Mouse (Mus musculus) C2C12 (cell line): ENCODE results near the gene Fam168a. TPM values are rescaled to one million over a fixed set of nuclear protein-coding genes. Genes with fewer than 3 reads are reported as not detected.
A peak's percentile ranks its signal among the peaks of the same experiment; 100 is the strongest.

ENCODE experiments used
- H3K27me3 ChIP-seq: one replicate; pipeline ENCODE4 v1.6.1; 2011; ENCODE audit not compliant: control insufficient read depth, insufficient read depth, insufficient read length
- H3K36me3 ChIP-seq: one replicate; pipeline ENCODE4 v1.6.1; 2011; ENCODE audit not compliant: control insufficient read depth, insufficient read depth
- H3K4me3 ChIP-seq: one replicate; pipeline ENCODE4 v1.5.1; 2011; ENCODE audit warnings: mild to moderate bottlenecking, control low read depth; ENCODE audit not compliant: poor library complexity, insufficient read depth, severe bottlenecking
- H3K79me2 ChIP-seq: one replicate; pipeline ENCODE4 v1.6.1; 2011; ENCODE audit not compliant: control insufficient read depth, insufficient read depth
- H3K79me3 ChIP-seq: one replicate; pipeline ENCODE4 v1.6.1; 2011; ENCODE audit warnings: low read depth, control low read depth
- H3ac ChIP-seq: one replicate; pipeline ENCODE3; 2011; ENCODE audit warnings: low read depth; ENCODE audit not compliant: control insufficient read depth, insufficient read length
- CEBPB ChIP-seq: IDR thresholded peaks from one replicate; pipeline ENCODE4 v1.6.1; 2011; ENCODE audit warnings: low read depth, mild to moderate bottlenecking, control low read depth, moderate library complexity
- CTCF ChIP-seq: IDR thresholded peaks from one replicate; pipeline ENCODE4 v1.5.1; 2011; ENCODE audit not compliant: control insufficient read depth, insufficient read depth, insufficient read length
- FOSL1 ChIP-seq: IDR thresholded peaks from one replicate; pipeline ENCODE4 v1.8.0; 2011; ENCODE audit warnings: mild to moderate bottlenecking, low read length; ENCODE audit not compliant: poor library complexity, insufficient read depth, severe bottlenecking
- MAX ChIP-seq: IDR thresholded peaks from one replicate; pipeline ENCODE4 v1.6.1; 2011; ENCODE audit warnings: mild to moderate bottlenecking, control low read depth
- MYOD1 ChIP-seq: IDR thresholded peaks from one replicate; pipeline ENCODE4 v1.6.1; 2011; ENCODE audit warnings: low read depth; ENCODE audit not compliant: control insufficient read depth, insufficient read length
- MYOG ChIP-seq: IDR thresholded peaks from one replicate; pipeline ENCODE4 v1.6.1; 2011; ENCODE audit not compliant: control insufficient read depth, insufficient read length; ENCODE audit errors: extremely low read depth
- USF1 ChIP-seq: IDR thresholded peaks from one replicate; pipeline ENCODE4 v1.6.1; 2011; ENCODE audit warnings: low read depth, mild to moderate bottlenecking, control low read depth, moderate library complexity
- polyA plus RNA-seq: library from polyadenylated mRNA; unstranded; fragments of >200 nt; fragmentation: generic; extraction: Trizol; gene quantifications from one replicate; pipeline ENCODE4 v1.2.1, GENCODE M21; 2012; ENCODE audit warnings: missing spikeins

The Fam168a gene
- polyA plus RNA-seq, 1 experiment, result 30.5 TPM

- no peak for TF ChIP-seq USF1
- no peak for TF ChIP-seq MAX
- peak; percentile 47 for TF ChIP-seq MYOD1
- no peak for TF ChIP-seq CTCF
- peak; percentile 75 for TF ChIP-seq FOSL1
- no peak for TF ChIP-seq CEBPB
- no peak for TF ChIP-seq MYOG
- Histone ChIP-seq H3K36me3 (peaks cover 7% of the 10 kb centered on the region), H3ac (no peak overlapping the region), H3K4me3 (no peak overlapping the region), H3K27me3 (no peaks in the 10 kb centered on the region), H3K79me2 (no peaks in the 10 kb centered on the region), H3K79me3 (no peaks in the 10 kb centered on the region)
These were observed 133.4 kb downstream of the Fam168a start for GRCm38 (mm10) chr7:100839632-100840402.

DNA sequence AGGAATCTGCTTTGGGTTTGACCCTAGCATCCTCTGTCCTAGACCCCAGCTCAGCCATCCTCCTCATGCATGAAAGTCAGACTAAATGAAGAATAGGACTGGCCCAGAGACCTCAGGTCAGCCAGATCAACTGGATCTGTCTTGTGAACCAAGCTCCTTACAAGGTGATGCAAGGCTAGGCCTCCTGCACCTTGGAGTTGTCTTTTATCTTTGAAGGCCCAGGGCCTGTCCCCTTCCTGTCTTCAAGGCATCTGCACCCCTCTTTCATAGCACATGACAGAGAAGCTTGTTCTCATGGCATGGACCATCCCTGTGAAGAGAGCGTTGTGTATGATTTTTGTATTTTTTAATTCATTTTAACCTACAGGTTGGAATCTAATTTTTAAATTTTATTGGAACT is 134.5 kb downstream of the Fam168a start:
- H3K79me3 ChIP-seq, result no peaks in the 10 kb centered on the region
- no peaks in the 10 kb centered on the region for H3K27me3 ChIP-seq
- H3ac ChIP-seq, result no peak overlapping the region
- H3K79me2 ChIP-seq, result no peaks in the 10 kb centered on the region
- peaks cover 7% of the 10 kb centered on the region for H3K36me3 ChIP-seq
- no peak for TF ChIP-seq CEBPB
- no peak for TF ChIP-seq MYOD1
- TF ChIP-seq MAX, result no peak
- no peak overlapping the region for H3K4me3 ChIP-seq

DNA sequence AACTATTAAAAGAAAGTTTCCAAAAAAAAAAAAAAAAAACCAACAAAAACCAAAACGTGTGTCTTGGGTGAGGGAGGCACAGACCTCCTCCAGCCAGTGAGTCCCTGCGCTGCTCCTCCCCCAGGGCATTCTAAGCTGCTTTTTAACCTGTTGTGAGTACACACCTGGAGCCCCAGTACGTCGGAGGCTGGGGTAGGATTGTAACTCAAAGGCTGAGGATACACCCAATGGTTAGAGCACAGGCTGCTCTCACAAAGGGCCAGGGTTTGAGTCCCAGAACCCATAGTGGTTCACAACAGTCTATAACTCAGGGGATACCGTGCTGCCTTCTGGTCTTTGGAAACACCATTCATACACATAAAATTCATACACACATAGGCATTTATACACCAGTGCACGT is 135.2 kb downstream of the Fam168a start:
- H3K79me3 ChIP-seq, result no peaks in the 10 kb centered on the region
- H3K36me3 ChIP-seq, result peaks cover 4% of the 10 kb centered on the region
- TF ChIP-seq FOSL1, result no peak
- TF ChIP-seq MYOD1, result no peak
- TF ChIP-seq MYOG, result no peak
- no peak for TF ChIP-seq USF1
- no peak for TF ChIP-seq CEBPB
- TF ChIP-seq CTCF, result no peak
- TF ChIP-seq MAX, result no peak
- H3K4me3 ChIP-seq, result no peak overlapping the region
- no peaks in the 10 kb centered on the region for H3K79me2 ChIP-seq
- no peak overlapping the region for H3ac ChIP-seq
- H3K27me3 ChIP-seq, result no peaks in the 10 kb centered on the region

- no peaks in the 10 kb centered on the region for H3K79me3 ChIP-seq
- H3K36me3 ChIP-seq, result no peaks in the 10 kb centered on the region
- H3K27me3 ChIP-seq, result no peaks in the 10 kb centered on the region
- H3ac ChIP-seq, result no peak overlapping the region
- TF ChIP-seq CEBPB (no peak), USF1 (no peak), FOSL1 (no peak), MYOD1 (no peak), MAX (no peak), CTCF (no peak), MYOG (no peak)
- H3K4me3 ChIP-seq, result no peak overlapping the region
- H3K79me2 ChIP-seq, result no peaks in the 10 kb centered on the region
These were observed 135.7 kb downstream of the Fam168a start for GRCm38 (mm10) chr7:100842175-100842574.

DNA sequence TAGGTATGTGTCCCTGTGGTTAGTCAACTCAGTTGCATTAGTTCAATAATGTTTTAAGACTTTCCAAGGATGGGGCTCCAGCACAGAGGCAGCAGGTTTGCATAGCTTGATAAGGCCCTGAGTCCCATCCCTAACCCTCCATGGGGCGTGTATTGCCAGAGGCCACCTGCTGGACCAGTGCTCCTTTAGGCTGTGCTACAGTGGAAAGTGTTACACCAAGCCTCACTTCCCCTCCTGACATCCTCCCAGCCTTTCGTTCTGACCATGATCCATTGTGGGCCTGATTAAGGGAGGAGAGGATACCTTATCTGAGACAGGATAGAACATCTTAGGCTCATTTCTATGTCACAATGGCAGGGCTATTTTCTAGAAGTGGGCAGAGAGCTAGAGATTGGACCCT is 137.4 kb downstream of the Fam168a start:
- Histone ChIP-seq H3K79me3 (no peaks in the 10 kb centered on the region), H3K4me3 (no peak overlapping the region), H3K27me3 (no peaks in the 10 kb centered on the region), H3ac (no peak overlapping the region), H3K79me2 (no peaks in the 10 kb centered on the region), H3K36me3 (peaks cover 5% of the 10 kb centered on the region)
- TF ChIP-seq FOSL1 (no peak), USF1 (no peak), CTCF (no peak), CEBPB (no peak), MAX (no peak), MYOG (no peak), MYOD1 (no peak)
